Mouse (Mus musculus) heart, adult 2 months (tissue): ENCODE measurements around the gene Nmur1. TPM values are rescaled to one million over a fixed set of nuclear protein-coding genes. Genes with fewer than 3 reads are reported as not detected.

Experiments
- DNase-seq, 2 experiments: peaks; one replicate each; pipeline ENCODE4 v3.0.0; 2021
- H3K27ac ChIP-seq: fragments of 200-600 bp; 2 replicates; pipeline ENCODE4 v1.8.1; 2022
- H3K27me3 ChIP-seq: fragments of 200-500 bp; 2 replicates; pipeline ENCODE4 v1.6.1; 2012; ENCODE audit warnings: mild to moderate bottlenecking, low read length, inconsistent platforms, mixed read lengths; ENCODE audit not compliant: control insufficient read depth, insufficient read depth
- H3K36me3 ChIP-seq: fragments of 200-500 bp; 2 replicates; pipeline ENCODE4 v1.6.1; 2012; ENCODE audit warnings: low read length, inconsistent platforms; ENCODE audit not compliant: control insufficient read depth, insufficient read depth
- H3K4me1 ChIP-seq: fragments of 200-500 bp; 2 replicates; pipeline ENCODE4 v1.6.1; 2011; ENCODE audit warnings: low read length; ENCODE audit not compliant: control insufficient read depth, insufficient read depth
- H3K4me3 ChIP-seq: fragments of 200-600 bp; 2 replicates; pipeline ENCODE4 v1.8.1; 2022
- H3K79me2 ChIP-seq: fragments of 200-500 bp; replicated peaks from 2 replicates; pipeline ENCODE4 v1.6.1; 2012; ENCODE audit warnings: mild to moderate bottlenecking, inconsistent platforms, low read length, moderate library complexity, mixed read lengths; ENCODE audit not compliant: control insufficient read depth, insufficient read depth
- H3K9ac ChIP-seq: fragments of 200-500 bp; 2 replicates; pipeline ENCODE4 v1.6.1; 2012; ENCODE audit warnings: low read depth, mild to moderate bottlenecking, control low read depth, inconsistent platforms, low read length, mixed read lengths
- CTCF ChIP-seq: fragments of 200-600 bp; IDR thresholded peaks from 2 replicates; pipeline ENCODE4 v1.8.1; 2022; ENCODE audit warnings: antibody characterized with exemption, mild to moderate bottlenecking, moderate library complexity
- EP300 ChIP-seq: fragments of 200-500 bp; IDR thresholded peaks from 2 replicates; pipeline ENCODE4 v1.6.1; 2011; ENCODE audit warnings: low read depth, low read length, control low read depth; ENCODE audit not compliant: insufficient read depth
- POLR2A ChIP-seq: fragments of 200-500 bp; IDR thresholded peaks from 2 replicates; pipeline ENCODE4 v1.6.1; 2011; ENCODE audit warnings: mild to moderate bottlenecking, low read depth, low read length, control low read depth; ENCODE audit not compliant: insufficient read depth
- WGBS: fragments of 180-500 bp; shearing (Covaris S2); methylation state at CpG from one replicate; pipeline ENCODE4 v1.1.7; 2018; 5-methylcytosine and 5-hydroxymethylcytosine counted together
- intact Hi-C: fragments of 180-260 bp; cut with DNase I; formaldehyde crosslinking; loops from one replicate; pipeline ENCODE4 v1.15.1; 2025
- polyA plus RNA-seq: library from polyadenylated mRNA; depleted of rRNA; stranded (reverse); fragments of >200 nt; gene quantifications from 2 replicates; pipeline ENCODE4 v1.2.3, GENCODE M21; 2012
- total RNA-seq, 2 experiments: library from RNA; stranded (reverse); gene quantifications; 2 replicates each; pipeline ENCODE4 v1.2.3; 2021

Nmur1 gene
- total and polyA plus RNA-seq, 3 experiments: not detected

DNA sequence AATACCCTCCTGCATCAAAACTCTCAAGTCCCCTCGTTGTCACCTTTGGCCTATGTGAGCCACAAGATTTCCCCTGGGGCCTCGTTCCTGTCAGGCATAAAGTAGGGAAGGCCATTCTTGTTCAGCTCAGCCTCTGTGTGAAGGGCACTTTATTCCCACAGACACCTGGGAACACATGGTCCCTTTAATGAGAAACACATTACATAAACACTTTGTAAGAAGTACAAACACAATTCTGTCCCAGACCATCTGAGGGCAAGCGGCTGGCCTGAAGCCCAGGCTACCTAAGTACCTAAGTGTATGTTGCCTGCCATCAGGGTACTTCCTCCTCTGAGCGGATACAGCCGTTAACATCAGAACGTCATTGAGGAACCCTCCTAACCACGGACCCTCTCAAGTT is 27.8 kb downstream of the Nmur1 start:
- no peaks in the 10 kb centered on the region for H3K36me3 ChIP-seq
- H3K27ac ChIP-seq: no peak overlapping the region
- DNase-seq: no peak
- H3K4me1 ChIP-seq: no peaks in the 10 kb centered on the region
- H3K79me2 ChIP-seq: no peaks in the 10 kb centered on the region
- intact Hi-C loops: no loop called here
- 62% methylated on average over 7 of the region's 7 CpGs for WGBS
- H3K27me3 ChIP-seq: no peaks in the 10 kb centered on the region
- H3K4me3 ChIP-seq: no peak overlapping the region
- no peak overlapping the region for H3K9ac ChIP-seq
- TF ChIP-seq POLR2A: no peak
- no peak for TF ChIP-seq EP300
- TF ChIP-seq CTCF: no peak

DNA sequence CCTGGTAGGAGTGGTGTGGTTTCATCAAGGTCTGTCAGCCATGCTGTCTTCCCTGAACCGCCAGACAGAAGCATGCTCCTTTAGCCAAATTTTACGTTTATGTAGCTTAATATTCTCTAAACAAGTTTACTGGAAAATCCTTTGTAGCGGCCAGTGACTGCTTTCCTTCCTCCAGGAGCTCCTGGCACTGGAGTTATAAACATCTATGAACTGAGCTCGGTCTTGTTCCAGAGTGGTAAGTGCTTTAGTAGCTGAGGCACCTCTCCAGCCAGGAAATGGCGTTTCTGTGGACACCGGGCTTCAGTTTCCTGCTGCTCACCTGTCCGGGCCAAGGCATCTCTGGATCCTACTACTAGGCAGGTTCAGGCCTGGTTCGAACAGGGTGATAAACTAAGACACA is 28.4 kb downstream of the Nmur1 start:
- WGBS: 55% methylated on average over 8 of the region's 8 CpGs
- H3K27me3 ChIP-seq: no peaks in the 10 kb centered on the region
- no peak overlapping the region for H3K9ac ChIP-seq
- TF ChIP-seq CTCF (no peak), POLR2A (no peak), EP300 (no peak)
- DNase-seq: no peak
- no peak overlapping the region for H3K27ac ChIP-seq
- no peaks in the 10 kb centered on the region for H3K79me2 ChIP-seq
- intact Hi-C loops: no loop called here
- H3K4me1 ChIP-seq: no peaks in the 10 kb centered on the region
- no peaks in the 10 kb centered on the region for H3K36me3 ChIP-seq
- H3K4me3 ChIP-seq: no peak overlapping the region

DNA sequence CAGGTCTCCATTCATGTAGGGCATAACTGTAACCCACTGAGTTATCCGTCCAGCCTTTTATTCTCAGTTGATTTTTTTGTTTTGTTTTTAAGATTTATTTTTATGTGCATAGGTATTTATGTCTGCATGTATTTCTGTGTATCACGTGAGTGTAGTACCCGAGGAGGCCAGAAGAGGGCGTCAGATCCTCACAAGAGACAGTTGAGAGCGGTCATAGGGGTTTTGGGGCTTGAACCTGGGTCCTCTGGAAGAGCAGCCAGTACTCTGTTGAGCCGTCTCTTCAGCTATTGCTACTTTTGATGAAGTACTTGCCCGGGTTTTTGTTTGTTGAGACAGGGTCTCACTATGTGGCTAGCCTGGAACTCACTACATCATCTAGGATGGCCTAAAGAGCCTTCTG is 30.1 kb downstream of the Nmur1 start:
- TF ChIP-seq POLR2A (no peak), EP300 (no peak), CTCF (peak; percentile 39)
- 75% methylated on average over 7 of the region's 7 CpGs for WGBS
- H3K79me2 ChIP-seq: no peaks in the 10 kb centered on the region

GRCm38 (mm10) chr1:86394246-86394645 is 31.8 kb downstream of the Nmur1 start:
- Histone ChIP-seq H3K4me1 (no peaks in the 10 kb centered on the region), H3K27ac (no peak overlapping the region), H3K9ac (no peak overlapping the region), H3K36me3 (no peaks in the 10 kb centered on the region), H3K4me3 (no peak overlapping the region), H3K79me2 (no peaks in the 10 kb centered on the region), H3K27me3 (no peaks in the 10 kb centered on the region)
- TF ChIP-seq POLR2A: no peak
- no peak for TF ChIP-seq EP300
- TF ChIP-seq CTCF: no peak
- WGBS: 51% methylated on average over 3 of the region's 3 CpGs
- DNase-seq: no peak
- intact Hi-C loops: no loop called here

More for the DNA sequence above, 30.1 kb downstream of the Nmur1 start:
- H3K27ac ChIP-seq: no peak overlapping the region
- H3K27me3 ChIP-seq: no peaks in the 10 kb centered on the region
- intact Hi-C loops: no loop called here
- no peaks in the 10 kb centered on the region for H3K4me1 ChIP-seq
- H3K36me3 ChIP-seq: no peaks in the 10 kb centered on the region
- H3K4me3 ChIP-seq: no peak overlapping the region
- DNase-seq: no peak
- H3K9ac ChIP-seq: no peak overlapping the region

DNA sequence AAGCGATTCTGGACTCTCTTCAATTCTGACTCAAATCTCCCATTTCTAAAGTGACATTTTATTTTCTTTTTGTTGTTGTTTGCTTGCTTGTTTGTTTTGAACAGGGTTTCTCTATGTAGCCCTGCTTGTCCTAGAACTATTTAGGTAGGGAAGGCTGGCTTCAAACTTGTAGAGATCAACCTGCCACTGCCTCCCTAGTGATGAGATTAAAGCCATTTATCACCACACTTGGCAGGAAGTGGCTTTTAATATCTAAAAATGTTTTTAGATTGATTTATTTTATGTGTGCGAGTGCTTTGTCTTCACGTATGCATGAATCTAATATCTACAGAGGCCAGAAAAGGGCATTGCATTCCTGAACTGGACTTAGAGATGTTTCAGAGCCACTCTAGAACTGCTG is 32.8 kb downstream of the Nmur1 start:
- H3K27me3 ChIP-seq: no peaks in the 10 kb centered on the region
- no peak for TF ChIP-seq EP300
- TF ChIP-seq POLR2A: no peak
- TF ChIP-seq CTCF: no peak
- H3K4me1 ChIP-seq: no peaks in the 10 kb centered on the region
- no peak overlapping the region for H3K27ac ChIP-seq
- WGBS: 62% methylated on average over 3 of the region's 3 CpGs
- no peak overlapping the region for H3K4me3 ChIP-seq
- intact Hi-C loops: no loop called here
- H3K9ac ChIP-seq: no peak overlapping the region
- no peak for DNase-seq
- H3K79me2 ChIP-seq: no peaks in the 10 kb centered on the region
- H3K36me3 ChIP-seq: no peaks in the 10 kb centered on the region

- intact Hi-C loops: no loop called here
- Histone ChIP-seq H3K27ac (no peak overlapping the region), H3K9ac (no peak overlapping the region), H3K27me3 (no peaks in the 10 kb centered on the region), H3K79me2 (no peaks in the 10 kb centered on the region), H3K36me3 (no peaks in the 10 kb centered on the region), H3K4me1 (no peaks in the 10 kb centered on the region), H3K4me3 (no peak overlapping the region)
- WGBS: 55% methylated on average over 2 of the region's 2 CpGs
- no peak for DNase-seq
- TF ChIP-seq EP300 (no peak), CTCF (no peak), POLR2A (no peak)
These were observed 34.6 kb downstream of the Nmur1 start for GRCm38 (mm10) chr1:86391425-86391824.
